Mouse (Mus musculus) intestine, postnatal 0 days (tissue): ENCODE measurements at regions not wholly inside any gene's neighbourhood (a gene's known extent, or its start where the extent isn't known, plus 50 kb on each side); places are given as distances from the start of the nearest gene placed in this dataset.

ENCODE experiments used
- ATAC-seq: fragments of 200-750 bp; cut with Nextera tagmentation; 2 replicates; pipeline ENCODE4 v1.8.0; 2017; ENCODE audit warnings: mild to moderate bottlenecking, moderate TSS enrichment, moderate library complexity
- H3K27ac ChIP-seq: fragments of 300-500 bp; sonication (generic); 2 replicates; pipeline ENCODE4 v1.5.1; 2014; ENCODE audit warnings: mild to moderate bottlenecking, low read depth, low read length, moderate library complexity
- H3K27me3 ChIP-seq: fragments of 300-500 bp; sonication (generic); replicated peaks from 2 replicates; pipeline ENCODE4 v1.6.1; 2014; ENCODE audit warnings: low read length, mixed read lengths; ENCODE audit not compliant: control insufficient read depth, insufficient read depth
- H3K36me3 ChIP-seq: fragments of 300-500 bp; sonication (generic); 2 replicates; pipeline ENCODE4 v1.6.1; 2014; ENCODE audit warnings: mild to moderate bottlenecking, moderate library complexity; ENCODE audit not compliant: control insufficient read depth, insufficient read depth
- H3K4me1 ChIP-seq: fragments of 300-500 bp; sonication (generic); replicated peaks from 2 replicates; pipeline ENCODE4 v1.6.1; 2014; ENCODE audit warnings: antibody characterized with exemption, low read length, mixed read lengths; ENCODE audit not compliant: control insufficient read depth, insufficient read depth
- H3K4me2 ChIP-seq: fragments of 300-500 bp; sonication (generic); replicated peaks from 2 replicates; pipeline ENCODE4 v1.6.1; 2014; ENCODE audit warnings: low read depth, mild to moderate bottlenecking, moderate library complexity
- H3K4me3 ChIP-seq: fragments of 300-500 bp; sonication (generic); 2 replicates; pipeline ENCODE4 v1.5.1; 2014; ENCODE audit warnings: low read depth, low read length
- H3K9ac ChIP-seq: fragments of 300-500 bp; sonication (generic); 2 replicates; pipeline ENCODE4 v1.6.1; 2014; ENCODE audit warnings: mild to moderate bottlenecking, low read depth, low read length
- H3K9me3 ChIP-seq: fragments of 300-500 bp; sonication (generic); 2 replicates; pipeline ENCODE4 v1.6.1; 2016; ENCODE audit warnings: mixed run types; ENCODE audit not compliant: control insufficient read depth
- CTCF ChIP-seq: sonication (generic); IDR thresholded peaks from 2 replicates; pipeline ENCODE4 v1.5.1; 2016; ENCODE audit warnings: low read depth, mild to moderate bottlenecking, control low read depth, antibody characterized with exemption, moderate library complexity
- WGBS: fragments of 180-500 bp; shearing (Covaris S2); extraction: QIAGEN DNeasy Blood & Tissue Kit; methylation state at CpG from one replicate; pipeline ENCODE4 v1.1.7; 2014; 5-methylcytosine and 5-hydroxymethylcytosine counted together

GRCm38 (mm10) chr1:183895936-183896335 is 117.2 kb upstream of the Dusp10 start:
- ATAC-seq: no peak
- H3K9ac ChIP-seq: no peak overlapping the region
- no peaks in the 10 kb centered on the region for H3K9me3 ChIP-seq
- no peaks in the 10 kb centered on the region for H3K4me1 ChIP-seq
- H3K4me2 ChIP-seq: no peak overlapping the region
- H3K27me3 ChIP-seq: no peaks in the 10 kb centered on the region
- no peak overlapping the region for H3K4me3 ChIP-seq
- 81% methylated on average over 3 of the region's 3 CpGs for WGBS
- H3K36me3 ChIP-seq: no peaks in the 10 kb centered on the region
- H3K27ac ChIP-seq: no peak overlapping the region
- no peak for TF ChIP-seq CTCF

- no peak overlapping the region for H3K4me2 ChIP-seq
- WGBS: 92% methylated on average over 3 of the region's 3 CpGs
- H3K27me3 ChIP-seq: no peaks in the 10 kb centered on the region
- no peaks in the 10 kb centered on the region for H3K4me1 ChIP-seq
- H3K27ac ChIP-seq: no peak overlapping the region
- no peak overlapping the region for H3K4me3 ChIP-seq
- TF ChIP-seq CTCF: no peak
- no peak for ATAC-seq
- H3K36me3 ChIP-seq: no peaks in the 10 kb centered on the region
- H3K9me3 ChIP-seq: no peaks in the 10 kb centered on the region
- H3K9ac ChIP-seq: no peak overlapping the region
These were observed 115.0 kb upstream of the Dusp10 start for GRCm38 (mm10) chr1:183898091-183898490.

GRCm38 (mm10) chr1:183904564-183904963 is 108.5 kb upstream of the Dusp10 start:
- ATAC-seq: no peak
- no peaks in the 10 kb centered on the region for H3K36me3 ChIP-seq
- H3K9ac ChIP-seq: no peak overlapping the region
- no peak overlapping the region for H3K4me2 ChIP-seq
- H3K27me3 ChIP-seq: no peaks in the 10 kb centered on the region
- H3K4me1 ChIP-seq: no peaks in the 10 kb centered on the region
- no peaks in the 10 kb centered on the region for H3K9me3 ChIP-seq
- TF ChIP-seq CTCF: no peak
- no peak overlapping the region for H3K27ac ChIP-seq
- 94% methylated on average over 7 of the region's 7 CpGs for WGBS
- H3K4me3 ChIP-seq: no peak overlapping the region

GRCm38 (mm10) chr1:183905345-183906142 is 107.6 kb upstream of the Dusp10 start:
- no peak for ATAC-seq
- whole genome bisulfite sequencing: 82% methylated on average over 11 of the region's 11 CpGs

GRCm38 (mm10) chr1:183917656-183918055 is 95.4 kb upstream of the Dusp10 start:
- no peaks in the 10 kb centered on the region for H3K9me3 ChIP-seq
- ATAC-seq: no peak
- no peak overlapping the region for H3K4me2 ChIP-seq
- H3K9ac ChIP-seq: no peak overlapping the region
- H3K4me1 ChIP-seq: no peaks in the 10 kb centered on the region
- no peak overlapping the region for H3K4me3 ChIP-seq
- H3K27me3 ChIP-seq: no peaks in the 10 kb centered on the region
- WGBS: 85% methylated on average over 3 of the region's 3 CpGs
- H3K36me3 ChIP-seq: no peaks in the 10 kb centered on the region
- no peak for TF ChIP-seq CTCF
- H3K27ac ChIP-seq: no peak overlapping the region

More at GRCm38 (mm10) chr1:183905345-183906142, 107.6 kb upstream of the Dusp10 start:
- H3K27me3 ChIP-seq: no peaks in the 10 kb centered on the region
- no peak for TF ChIP-seq CTCF
- H3K4me2 ChIP-seq: no peak overlapping the region
- no peak overlapping the region for H3K9ac ChIP-seq
- no peaks in the 10 kb centered on the region for H3K36me3 ChIP-seq
- no peak overlapping the region for H3K4me3 ChIP-seq
- H3K9me3 ChIP-seq: no peaks in the 10 kb centered on the region
- H3K4me1 ChIP-seq: no peaks in the 10 kb centered on the region
- no peak overlapping the region for H3K27ac ChIP-seq

- Histone ChIP-seq H3K4me2 (no peak overlapping the region), H3K27ac (no peak overlapping the region), H3K9ac (no peak overlapping the region), H3K4me3 (no peak overlapping the region), H3K27me3 (no peaks in the 10 kb centered on the region), H3K9me3 (no peaks in the 10 kb centered on the region), H3K4me1 (no peaks in the 10 kb centered on the region), H3K36me3 (no peaks in the 10 kb centered on the region)
- TF ChIP-seq CTCF: no peak
- no peak for ATAC-seq
- 49% methylated on average over 2 of the region's 2 CpGs for WGBS
These were observed 91.8 kb upstream of the Dusp10 start for GRCm38 (mm10) chr1:183921262-183921661.
